Mouse (Mus musculus): Measurements from ENCODE around the gene Myrip.
"Not testable (repeated sequence)": the region's sequence is repeated elsewhere in the genome, so short reads cannot be mapped to it uniquely, and the experiment has no call there.

The Myrip gene

GRCm38 (mm10) chr9:120301213-120301612 lies at the start of gene Myrip:
Gene Myrip (plus strand): TSS chr9:120301513.
- not testable (repeated sequence) for DNase-seq (ENCODE audit: low spot score in 2 of 2)

- no peak for DNase-seq (ENCODE audit: low spot score in 2 of 2)
Measured at GRCm38 (mm10) chr9:120259805-120260204, 41.5 kb upstream of the Myrip start.

DNA sequence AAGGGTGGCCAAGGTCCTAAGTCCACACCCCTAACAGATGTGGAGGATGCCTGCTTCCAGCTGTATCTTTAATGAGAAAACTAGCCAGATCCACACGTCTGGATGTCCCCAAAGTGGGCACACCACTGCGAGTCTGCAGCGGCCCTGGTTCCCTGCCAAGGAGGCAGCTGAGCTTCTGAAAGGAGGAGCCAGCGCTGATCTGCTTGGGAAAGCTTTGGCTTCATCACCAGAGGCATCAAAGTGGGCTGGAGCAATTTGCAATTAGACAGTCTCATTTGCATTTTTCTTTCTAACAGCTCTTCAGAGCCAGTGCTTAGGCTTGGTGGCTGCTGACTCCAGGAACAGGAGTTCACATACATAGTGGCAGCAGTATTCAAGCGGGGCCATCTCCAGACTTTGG lies 37.3 kb upstream of the Myrip start:
- DNase-seq (ENCODE audit: low spot score in 2 of 2) = no peak

DNA sequence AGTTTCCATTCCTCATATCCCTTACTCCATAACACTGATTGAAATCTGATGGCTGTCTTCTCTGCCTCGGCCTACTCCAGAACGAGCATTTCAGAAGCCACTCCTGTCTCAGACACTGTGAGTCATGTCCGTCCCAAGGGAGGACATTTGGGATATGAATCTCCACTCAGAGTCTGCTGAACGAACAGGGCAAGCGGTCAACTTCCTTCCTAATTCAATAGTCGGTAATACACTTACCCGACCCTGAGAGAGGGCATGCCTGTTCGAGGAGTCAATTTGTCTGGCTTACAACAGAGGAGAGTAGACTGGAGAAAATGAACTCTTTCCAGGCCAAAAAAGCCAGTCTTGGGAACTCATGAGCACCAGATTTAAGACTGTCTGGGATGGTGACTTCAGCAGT lies 28.2 kb upstream of the Myrip start:
- no peak for DNase-seq (ENCODE audit: low spot score in 2 of 2)

DNA sequence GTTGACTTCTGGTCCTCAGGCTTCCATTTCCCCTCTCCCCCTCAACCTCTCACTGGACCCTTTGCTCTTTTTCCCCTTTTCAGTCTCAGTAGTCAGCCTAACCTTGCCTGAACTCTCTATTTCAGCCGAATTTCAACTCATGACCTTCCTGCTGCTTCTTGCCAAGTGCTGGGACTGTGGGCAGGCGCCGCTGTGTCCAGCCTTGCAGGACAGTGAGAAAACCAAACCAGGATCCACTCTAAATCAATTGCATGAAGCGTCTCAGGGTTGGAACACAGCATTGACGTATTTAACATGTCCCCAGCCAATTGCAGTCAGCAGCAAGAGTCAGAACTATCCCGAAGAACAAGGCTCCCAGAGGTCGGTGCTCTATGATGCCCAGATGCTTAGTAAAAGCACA lies 26.1 kb upstream of the Myrip start:
- no peak for DNase-seq (ENCODE audit: low spot score in 2 of 2)

GRCm38 (mm10) chr9:120281147-120281546 lies 20.2 kb upstream of the Myrip start:
- DNase-seq (ENCODE audit: low spot score in 2 of 2) = no peak

- no peak for DNase-seq (ENCODE audit: low spot score in 2 of 2)
Measured at GRCm38 (mm10) chr9:120282461-120283047, 18.8 kb upstream of the Myrip start.

DNA sequence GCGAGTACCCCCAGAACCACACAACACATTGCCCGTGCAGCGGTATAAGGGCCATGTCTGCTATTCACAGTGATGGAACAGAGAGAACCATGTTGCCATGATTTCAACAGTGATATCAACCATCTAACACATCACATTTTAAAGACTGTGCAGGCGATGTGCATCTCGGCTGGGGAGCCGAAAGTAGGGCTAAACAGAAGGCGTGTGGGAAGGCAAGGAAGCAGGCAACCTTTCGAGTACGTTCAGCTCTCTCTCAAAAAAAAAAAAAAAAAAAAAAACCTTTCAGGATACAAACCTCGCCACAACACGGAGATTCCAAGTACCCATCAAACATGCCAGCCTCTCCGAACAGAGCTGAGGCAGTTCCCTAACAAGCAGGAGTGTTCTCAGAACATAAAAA lies 17.8 kb upstream of the Myrip start:
- DNase-seq (ENCODE audit: low spot score in 2 of 2) = no peak

DNA sequence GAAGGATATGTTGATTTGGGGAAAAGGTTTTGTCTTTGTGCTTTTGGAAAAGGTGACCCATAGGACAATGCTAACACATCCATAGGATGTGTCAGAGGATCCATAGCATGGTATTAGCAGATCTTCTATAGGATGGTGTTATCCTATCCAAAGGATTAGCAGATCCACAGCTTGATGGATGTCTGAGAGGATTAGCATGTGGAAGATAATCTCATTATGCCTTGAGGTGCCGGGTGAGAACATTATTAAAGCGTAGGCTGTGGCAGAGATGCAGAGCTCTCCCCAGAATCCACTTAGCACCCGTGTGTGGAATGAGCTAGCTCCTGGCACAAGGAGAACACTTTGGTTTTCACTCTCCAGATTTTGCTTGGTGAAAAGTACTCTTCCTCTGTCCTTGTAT lies 13.3 kb upstream of the Myrip start:
- no peak for DNase-seq (ENCODE audit: low spot score in 2 of 2)

GRCm38 (mm10) chr9:120290375-120290774 lies 10.9 kb upstream of the Myrip start:
- DNase-seq (ENCODE audit: low spot score in 2 of 2) = no peak

GRCm38 (mm10) chr9:120292488-120292887 lies 8.8 kb upstream of the Myrip start:
- no peak for DNase-seq (ENCODE audit: low spot score in 2 of 2)

GRCm38 (mm10) chr9:120295527-120295926 lies 5.8 kb upstream of the Myrip start:
- no peak for DNase-seq (ENCODE audit: low spot score in 2 of 2)

- no peak for DNase-seq (ENCODE audit: low spot score in 2 of 2)
Measured at GRCm38 (mm10) chr9:120296938-120297337, 4.4 kb upstream of the Myrip start.

- DNase-seq (ENCODE audit: low spot score in 2 of 2) = no peak
Measured at GRCm38 (mm10) chr9:120299429-120299828, 1.9 kb upstream of the Myrip start.

DNA sequence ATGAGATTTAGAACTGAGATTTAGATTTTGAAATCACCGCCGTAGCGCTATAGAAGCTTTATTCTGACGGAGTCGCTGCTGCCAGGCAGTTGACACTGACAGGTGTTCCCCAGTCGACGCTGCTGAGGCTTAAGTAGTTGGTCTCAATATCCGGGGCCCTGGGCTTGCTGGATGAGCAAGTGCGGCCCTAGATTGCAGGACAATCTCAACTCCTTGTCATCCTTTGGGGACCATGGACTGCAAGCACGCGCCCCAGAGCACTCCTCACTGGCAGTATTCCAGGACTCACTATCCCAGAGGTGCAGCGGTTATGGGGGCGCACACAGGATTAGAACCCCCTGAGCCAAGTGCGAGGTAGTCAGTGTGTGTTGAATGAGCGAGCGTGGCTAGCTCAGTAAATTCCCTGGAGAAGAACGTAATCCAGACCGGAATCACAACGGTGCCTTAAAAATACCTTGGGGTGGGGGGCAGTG lies 1.7 kb downstream of the Myrip start:
- no peak for DNase-seq (ENCODE audit: low spot score in 2 of 2)

GRCm38 (mm10) chr9:120303453-120304299 lies 2.4 kb downstream of the Myrip start:
- DNase-seq (ENCODE audit: low spot score in 2 of 2) = no peak

- DNase-seq (ENCODE audit: low spot score in 2 of 2) = no peak
Measured at GRCm38 (mm10) chr9:120304300-120305137, 3.2 kb downstream of the Myrip start.

DNA sequence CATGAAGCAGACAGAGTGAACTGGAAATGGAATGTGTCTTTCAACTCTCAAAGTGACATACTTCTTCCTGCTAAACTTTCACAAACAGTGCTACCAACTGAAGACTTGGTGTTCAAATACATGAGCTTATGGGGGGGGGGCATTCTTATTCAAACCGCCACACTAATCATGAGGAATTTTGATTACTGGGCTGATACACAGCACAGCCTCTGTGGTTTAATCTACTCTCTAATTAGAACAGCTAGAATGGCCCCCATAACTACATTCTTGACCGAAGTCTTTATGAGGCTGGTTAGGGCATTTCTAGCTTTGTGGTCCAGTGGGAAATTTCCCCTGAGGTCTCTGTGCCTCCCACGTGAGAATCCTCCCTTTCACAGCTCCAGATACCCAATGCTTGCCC lies 13.9 kb downstream of the Myrip start:
- no peak for DNase-seq (ENCODE audit: low spot score in 2 of 2)

GRCm38 (mm10) chr9:120319099-120319498 lies 17.8 kb downstream of the Myrip start:
- no peak for DNase-seq (ENCODE audit: low spot score in 2 of 2)

DNA sequence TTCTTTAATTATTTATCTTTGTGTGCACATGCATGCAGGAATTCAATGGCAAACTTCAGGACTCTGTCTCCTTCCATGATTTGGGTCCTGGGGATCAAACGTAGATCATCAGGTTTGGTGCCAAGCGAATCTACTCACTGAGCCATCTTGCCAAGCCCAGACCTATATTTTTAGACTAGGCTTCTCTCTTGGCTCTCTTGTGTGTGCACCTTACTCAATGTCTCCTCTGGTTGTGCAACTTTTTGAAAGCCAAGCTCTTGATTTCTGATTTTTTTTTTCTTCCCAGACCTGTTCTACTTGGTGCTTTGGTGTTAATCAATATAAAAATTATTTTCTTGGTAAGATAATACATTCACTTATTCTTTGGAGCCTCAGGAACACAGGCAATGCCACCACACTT lies 19.3 kb downstream of the Myrip start:
- DNase-seq (ENCODE audit: low spot score in 2 of 2) = no peak

GRCm38 (mm10) chr9:120322702-120323426 lies 21.6 kb downstream of the Myrip start:
- DNase-seq (ENCODE audit: low spot score in 2 of 2) = no peak

DNA sequence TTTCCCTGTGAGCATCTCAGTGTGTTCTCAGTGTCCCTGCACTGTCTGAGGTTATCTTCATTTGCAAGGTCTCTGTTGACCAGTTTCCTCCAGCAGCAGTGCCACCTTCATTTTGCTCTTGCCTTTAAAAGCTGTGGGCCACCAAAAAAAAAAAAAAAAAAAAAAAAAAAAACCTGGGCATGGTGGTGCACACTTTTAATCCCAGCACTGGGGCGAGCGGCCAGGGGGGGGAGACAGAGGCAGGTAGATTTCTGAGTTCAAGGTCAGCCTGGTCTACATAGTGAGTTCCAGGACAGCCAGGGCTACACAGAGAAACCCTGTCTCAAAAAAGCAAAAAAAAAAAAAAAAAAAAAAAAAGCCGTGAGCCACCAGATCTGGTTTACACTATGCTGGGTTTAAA lies 29.7 kb downstream of the Myrip start:
- DNase-seq (ENCODE audit: low spot score in 2 of 2) = not testable (repeated sequence)

Data from urinary bladder, postnatal 4 days (tissue).